Mouse (Mus musculus) liver, embryonic 12.5 days (tissue): Measurements from ENCODE around the gene Cntfr. TPM values are rescaled to one million over a fixed set of nuclear protein-coding genes. Genes with fewer than 3 reads are reported as not detected.

ENCODE experiments used
- ATAC-seq: fragments of 200-750 bp; cut with Nextera tagmentation; 2 replicates; pipeline ENCODE4 v1.8.0; 2017; ENCODE audit warnings: moderate number of reproducible peaks, mild to moderate bottlenecking, moderate library complexity
- H3K27ac ChIP-seq: fragments of 300-500 bp; sonication (generic); 2 replicates; pipeline ENCODE4 v1.5.1; 2016; ENCODE audit warnings: mild to moderate bottlenecking
- H3K27me3 ChIP-seq: fragments of 300-500 bp; sonication (generic); replicated peaks from 2 replicates; pipeline ENCODE4 v1.6.1; 2016; ENCODE audit warnings: mild to moderate bottlenecking, moderate library complexity
- H3K36me3 ChIP-seq: fragments of 300-500 bp; sonication (generic); 2 replicates; pipeline ENCODE4 v1.6.1; 2016; ENCODE audit warnings: mild to moderate bottlenecking, moderate library complexity
- H3K4me1 ChIP-seq: fragments of 300-500 bp; sonication (generic); 2 replicates; pipeline ENCODE4 v1.6.1; 2016
- H3K4me2 ChIP-seq: fragments of 300-500 bp; sonication (generic); 2 replicates; pipeline ENCODE4 v1.6.1; 2016; ENCODE audit warnings: mild to moderate bottlenecking, moderate library complexity
- H3K4me3 ChIP-seq: fragments of 300-500 bp; sonication (generic); 2 replicates; pipeline ENCODE4 v1.5.1; 2016; ENCODE audit warnings: mild to moderate bottlenecking, moderate library complexity
- H3K9ac ChIP-seq: fragments of 300-500 bp; sonication (generic); 2 replicates; pipeline ENCODE4 v1.6.1; 2016; ENCODE audit warnings: mild to moderate bottlenecking, moderate library complexity
- H3K9me3 ChIP-seq: fragments of 300-500 bp; sonication (generic); replicated peaks from 2 replicates; pipeline ENCODE4 v1.6.1; 2016; ENCODE audit warnings: mild to moderate bottlenecking, moderate library complexity
- WGBS: fragments of 180-500 bp; shearing (Covaris S2); methylation state at CpG from one replicate; pipeline ENCODE4 v1.1.7; 2016; ENCODE audit not compliant: insufficient replicate concordance; 5-methylcytosine and 5-hydroxymethylcytosine counted together
- polyA plus RNA-seq: library from polyadenylated mRNA; unstranded; fragments of >200 nt; fragmentation: Nextera tagmentation; extraction: Ambion mirVana; gene quantifications from 2 replicates; pipeline ENCODE4 v1.2.1, GENCODE M21; 2016

The Cntfr gene
- polyA plus RNA-seq, 1 experiment from 2014 or later = 1.4 TPM

- 0 out of 2 replicates have a peak within 1 kb of the TSS, but pooled peaks have one; percentile 48 for H3K27ac ChIP-seq
These were observed 26.0 kb upstream of the Cntfr start, which contains the start of gene Dctn3 for GRCm38 (mm10) chr4:41722918-41723351. Gene Dctn3, minus strand, starts transcription at chr4:41723170.

GRCm38 (mm10) chr4:41716834-41717233 is 19.9 kb upstream of the Cntfr start:
- no peak overlapping the region for H3K4me3 ChIP-seq
- 75% methylated on average over 6 of the region's 6 CpGs for WGBS
- H3K27me3 ChIP-seq = no peaks in the 10 kb centered on the region
- H3K9ac ChIP-seq = no peak overlapping the region
- no peak overlapping the region for H3K27ac ChIP-seq
- H3K9me3 ChIP-seq = no peaks in the 10 kb centered on the region
- H3K4me2 ChIP-seq = no peak overlapping the region
- peaks cover 55% of the 10 kb centered on the region for H3K36me3 ChIP-seq
- peaks cover 27% of the 10 kb centered on the region for H3K4me1 ChIP-seq
- no peak for ATAC-seq

More at GRCm38 (mm10) chr4:41722918-41723351, 26.0 kb upstream of the Cntfr start, which contains the start of gene Dctn3:
- WGBS = under 1% methylated on average over 27 of the region's 27 CpGs
- peak within 1 kb of the TSS; percentile 87 for H3K4me3 ChIP-seq
- ATAC-seq = peak; percentile 93
- H3K9me3 ChIP-seq = no peaks in the 10 kb centered on the region
- peaks cover 28% of the 10 kb centered on the region for H3K4me1 ChIP-seq
- peak within 1 kb of the TSS; percentile 82 for H3K4me2 ChIP-seq
- peaks cover 46% of the 10 kb centered on the region for H3K27me3 ChIP-seq
- H3K36me3 ChIP-seq = peaks cover 26% of the 10 kb centered on the region
- peak within 1 kb of the TSS; percentile 83 for H3K9ac ChIP-seq

- Histone ChIP-seq H3K9me3 (no peaks in the 10 kb centered on the region), H3K9ac (no peak overlapping the region), H3K27ac (no peak overlapping the region), H3K4me3 (no peak overlapping the region), H3K27me3 (no peaks in the 10 kb centered on the region), H3K4me2 (no peak overlapping the region), H3K4me1 (peaks cover 27% of the 10 kb centered on the region), H3K36me3 (peaks cover 67% of the 10 kb centered on the region)
- ATAC-seq = no peak
- 82% methylated on average over 5 of the region's 5 CpGs for WGBS
These were observed 18.7 kb upstream of the Cntfr start for GRCm38 (mm10) chr4:41715596-41715995.

- no peak for ATAC-seq
- 68% methylated on average over 8 of the region's 8 CpGs for WGBS
- peaks cover 65% of the 10 kb centered on the region for H3K36me3 ChIP-seq
- no peak overlapping the region for H3K9ac ChIP-seq
- no peak overlapping the region for H3K4me2 ChIP-seq
- H3K9me3 ChIP-seq = no peaks in the 10 kb centered on the region
- no peak overlapping the region for H3K4me3 ChIP-seq
- H3K4me1 ChIP-seq = peaks cover 27% of the 10 kb centered on the region
- H3K27me3 ChIP-seq = no peaks in the 10 kb centered on the region
- no peak overlapping the region for H3K27ac ChIP-seq
These were observed 18.2 kb upstream of the Cntfr start for GRCm38 (mm10) chr4:41715082-41715481.

- ATAC-seq = no peak
- Histone ChIP-seq H3K9me3 (no peaks in the 10 kb centered on the region), H3K27ac (no peak overlapping the region), H3K4me2 (peak overlapping the region; percentile 92), H3K4me3 (peak overlapping the region; percentile 89), H3K9ac (no peak overlapping the region), H3K36me3 (peaks cover 56% of the 10 kb centered on the region), H3K27me3 (no peaks in the 10 kb centered on the region), H3K4me1 (peaks cover 27% of the 10 kb centered on the region)
- WGBS = 24% methylated on average over 8 of the region's 8 CpGs
These were observed 17.4 kb upstream of the Cntfr start for GRCm38 (mm10) chr4:41714276-41714675.

GRCm38 (mm10) chr4:41713197-41714067 is 16.5 kb upstream of the Cntfr start, which contains the start of gene Rpp25l:
Gene Rpp25l, minus strand, starts transcription at chr4:41713534.
- peak; percentile 85 for ATAC-seq
- under 1% methylated on average over 61 of the region's 61 CpGs for WGBS

GRCm38 (mm10) chr4:41712421-41713196 is 15.7 kb upstream of the Cntfr start:
- Histone ChIP-seq H3K36me3 (peaks cover 40% of the 10 kb centered on the region), H3K4me3 (peak overlapping the region; percentile 89), H3K27me3 (peaks cover 7% of the 10 kb centered on the region), H3K4me2 (peak overlapping the region; percentile 92), H3K27ac (peak overlapping the region; percentile 74), H3K9me3 (no peaks in the 10 kb centered on the region), H3K4me1 (peaks cover 27% of the 10 kb centered on the region), H3K9ac (peak overlapping the region; percentile 94)
- 38% methylated on average over 31 of the region's 31 CpGs for WGBS
- peak; percentile 50 for ATAC-seq

More at GRCm38 (mm10) chr4:41713197-41714067, 16.5 kb upstream of the Cntfr start, which contains the start of gene Rpp25l:
- Histone ChIP-seq H3K27ac (peak within 1 kb of the TSS; percentile 74), H3K4me2 (peak within 1 kb of the TSS; percentile 92), H3K27me3 (no peaks in the 10 kb centered on the region; the same call in 1 of the 2 replicates), H3K9me3 (no peaks in the 10 kb centered on the region), H3K9ac (peak within 1 kb of the TSS; percentile 94), H3K4me3 (peak within 1 kb of the TSS; percentile 89), H3K36me3 (peaks cover 48% of the 10 kb centered on the region), H3K4me1 (peaks cover 27% of the 10 kb centered on the region)

GRCm38 (mm10) chr4:41711705-41712375 is 15.0 kb upstream of the Cntfr start:
- H3K27ac ChIP-seq = no peak overlapping the region
- H3K4me1 ChIP-seq = peaks cover 27% of the 10 kb centered on the region
- 83% methylated on average over 16 of the region's 16 CpGs for WGBS
- peak overlapping the region; percentile 92 for H3K4me2 ChIP-seq
- no peak for ATAC-seq
- H3K27me3 ChIP-seq = peaks cover 14% of the 10 kb centered on the region
- peak overlapping the region; percentile 89 for H3K4me3 ChIP-seq
- H3K9me3 ChIP-seq = no peaks in the 10 kb centered on the region
- H3K36me3 ChIP-seq = peaks cover 32% of the 10 kb centered on the region
- peak overlapping the region; percentile 94 for H3K9ac ChIP-seq

- Histone ChIP-seq H3K4me1 (peaks cover 27% of the 10 kb centered on the region), H3K27me3 (peaks cover 30% of the 10 kb centered on the region), H3K9ac (no peak overlapping the region), H3K27ac (no peak overlapping the region), H3K9me3 (no peaks in the 10 kb centered on the region), H3K4me2 (no peak overlapping the region), H3K36me3 (peaks cover 20% of the 10 kb centered on the region), H3K4me3 (no peak overlapping the region)
- WGBS = 54% methylated on average over 4 of the region's 4 CpGs
- no peak for ATAC-seq
These were observed 13.3 kb upstream of the Cntfr start for GRCm38 (mm10) chr4:41710229-41710628.

- Histone ChIP-seq H3K4me1 (peaks cover 17% of the 10 kb centered on the region), H3K27ac (no peak overlapping the region), H3K9ac (no peak overlapping the region), H3K27me3 (peaks cover 48% of the 10 kb centered on the region), H3K36me3 (peaks cover 20% of the 10 kb centered on the region), H3K4me3 (no peak overlapping the region), H3K4me2 (no peak overlapping the region), H3K9me3 (no peaks in the 10 kb centered on the region)
- no peak for ATAC-seq
- 35% methylated on average over 8 of the region's 8 CpGs for WGBS
These were observed 11.4 kb upstream of the Cntfr start for GRCm38 (mm10) chr4:41708192-41708745.

- Histone ChIP-seq H3K36me3 (peaks cover 17% of the 10 kb centered on the region), H3K27me3 (peaks cover 52% of the 10 kb centered on the region), H3K9me3 (no peaks in the 10 kb centered on the region), H3K27ac (no peak overlapping the region), H3K4me3 (no peak overlapping the region), H3K4me2 (no peak overlapping the region), H3K4me1 (peaks cover 8% of the 10 kb centered on the region), H3K9ac (no peak overlapping the region)
- 5% methylated on average over 13 of the region's 13 CpGs for WGBS
- ATAC-seq = peak; percentile 52
These were observed 10.2 kb upstream of the Cntfr start for GRCm38 (mm10) chr4:41707011-41707535.
